Mouse (Mus musculus) lung, embryonic 15.5 days (tissue): ENCODE measurements at regions not wholly inside any gene's neighbourhood (a gene's known extent, or its start where the extent isn't known, plus 50 kb on each side); places are given as distances from the start of the nearest gene placed in this dataset.

Source experiments
- ATAC-seq: fragments of 200-750 bp; cut with Nextera tagmentation; 2 replicates; pipeline ENCODE4 v1.8.0; 2017; ENCODE audit warnings: moderate number of reproducible peaks, borderline replicate concordance; ENCODE audit not compliant: low FRiP score, low TSS enrichment; ENCODE audit errors: extremely low read depth
- H3K27ac ChIP-seq: fragments of 300-500 bp; sonication (generic); 2 replicates; pipeline ENCODE4 v1.5.1; 2015; ENCODE audit warnings: moderate library complexity, mild to moderate bottlenecking, inconsistent platforms
- H3K27me3 ChIP-seq: fragments of 300-500 bp; sonication (generic); 2 replicates; pipeline ENCODE4 v1.6.1; 2015; ENCODE audit warnings: inconsistent platforms
- H3K36me3 ChIP-seq: fragments of 300-500 bp; sonication (generic); 2 replicates; pipeline ENCODE4 v1.6.1; 2015; ENCODE audit warnings: inconsistent platforms
- H3K4me1 ChIP-seq: fragments of 300-500 bp; sonication (generic); 2 replicates; pipeline ENCODE4 v1.6.1; 2015; ENCODE audit warnings: inconsistent platforms
- H3K4me2 ChIP-seq: fragments of 300-500 bp; sonication (generic); 2 replicates; pipeline ENCODE4 v1.6.1; 2015; ENCODE audit warnings: inconsistent platforms, mild to moderate bottlenecking, moderate library complexity
- H3K4me3 ChIP-seq: fragments of 300-500 bp; sonication (generic); 2 replicates; pipeline ENCODE4 v1.5.1; 2015; ENCODE audit warnings: mild to moderate bottlenecking, inconsistent platforms
- H3K9ac ChIP-seq: fragments of 300-500 bp; sonication (generic); 2 replicates; pipeline ENCODE4 v1.6.1; 2015; ENCODE audit warnings: inconsistent platforms
- H3K9me3 ChIP-seq: fragments of 300-500 bp; sonication (generic); 2 replicates; pipeline ENCODE4 v1.6.1; 2016; ENCODE audit warnings: inconsistent platforms
- WGBS: fragments of 180-500 bp; shearing (Covaris S2); methylation state at CpG from one replicate; pipeline ENCODE4 v1.1.7; 2015; 5-methylcytosine and 5-hydroxymethylcytosine counted together

DNA sequence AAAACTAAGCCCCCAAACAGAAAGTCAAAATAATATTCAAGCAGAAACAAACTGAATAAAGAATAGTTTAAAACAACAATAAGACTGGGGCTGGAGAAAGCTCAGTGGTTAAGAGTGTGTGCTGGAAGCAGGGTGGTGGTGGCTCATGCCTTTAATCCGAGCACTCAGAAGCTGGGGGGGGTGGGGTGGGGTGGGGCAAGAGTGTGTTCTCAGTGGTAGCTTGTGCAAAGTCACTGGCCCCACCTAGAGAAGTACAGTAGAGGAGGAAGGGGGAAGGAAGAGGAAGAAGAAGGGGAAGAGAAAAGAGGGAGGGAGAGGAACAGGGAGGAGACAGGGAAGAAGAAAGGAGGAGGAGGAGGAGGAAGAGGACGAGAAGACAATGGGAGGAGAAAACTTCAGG lies 141.1 kb upstream of the Usp9x start:
- Histone ChIP-seq H3K36me3 (no peaks in the 10 kb centered on the region), H3K4me3 (no peak overlapping the region), H3K9me3 (no peaks in the 10 kb centered on the region), H3K4me2 (no peak overlapping the region), H3K27ac (no peak overlapping the region), H3K9ac (no peak overlapping the region), H3K4me1 (no peaks in the 10 kb centered on the region), H3K27me3 (no peaks in the 10 kb centered on the region)
- WGBS: 57% methylated on average over 2 of the region's 2 CpGs
- ATAC-seq: no peak

DNA sequence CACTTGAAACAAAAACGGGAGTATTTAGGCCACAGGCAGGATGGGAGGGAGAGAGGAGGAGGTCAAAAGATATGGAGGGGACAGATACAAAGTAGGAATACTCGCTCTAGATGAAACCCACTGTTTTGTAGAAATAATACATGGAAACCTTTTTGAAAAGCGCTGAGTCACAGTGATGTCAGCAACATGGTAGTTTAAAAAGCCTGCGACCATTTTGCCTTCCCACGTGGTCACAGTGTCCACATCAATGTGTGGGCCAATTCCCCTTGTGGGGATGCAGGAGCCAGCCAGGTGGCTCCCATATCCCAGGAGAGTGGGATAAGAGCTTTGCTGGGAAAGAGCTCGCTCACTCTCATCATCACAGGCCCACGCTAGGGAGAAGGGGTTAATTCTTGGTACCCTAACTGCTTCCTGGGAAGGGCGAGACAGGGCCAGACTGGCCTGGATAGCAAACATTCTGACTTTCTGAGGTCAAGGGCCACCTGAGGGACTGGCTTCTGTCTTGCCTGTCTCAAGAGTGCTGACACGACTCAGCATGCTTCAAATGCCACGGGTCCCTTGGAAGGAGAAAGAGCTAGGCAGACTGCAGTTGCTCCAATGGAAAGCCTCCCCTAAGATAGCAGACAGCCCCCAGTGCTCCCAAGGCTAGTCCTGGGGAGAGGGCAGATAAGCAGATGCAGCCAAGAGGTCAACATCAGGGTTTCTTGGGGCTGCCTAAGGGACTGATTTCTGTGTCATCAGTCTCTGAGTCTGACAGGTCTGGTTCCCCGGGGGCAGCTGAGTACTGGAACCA lies 143.3 kb upstream of the Usp9x start:
- H3K4me2 ChIP-seq: no peak overlapping the region
- ATAC-seq: no peak
- WGBS: 49% methylated on average over 11 of the region's 11 CpGs
- H3K36me3 ChIP-seq: no peaks in the 10 kb centered on the region
- no peaks in the 10 kb centered on the region for H3K9me3 ChIP-seq
- H3K27ac ChIP-seq: no peak overlapping the region
- H3K27me3 ChIP-seq: no peaks in the 10 kb centered on the region
- H3K4me3 ChIP-seq: no peak overlapping the region
- H3K4me1 ChIP-seq: no peaks in the 10 kb centered on the region
- H3K9ac ChIP-seq: no peak overlapping the region

DNA sequence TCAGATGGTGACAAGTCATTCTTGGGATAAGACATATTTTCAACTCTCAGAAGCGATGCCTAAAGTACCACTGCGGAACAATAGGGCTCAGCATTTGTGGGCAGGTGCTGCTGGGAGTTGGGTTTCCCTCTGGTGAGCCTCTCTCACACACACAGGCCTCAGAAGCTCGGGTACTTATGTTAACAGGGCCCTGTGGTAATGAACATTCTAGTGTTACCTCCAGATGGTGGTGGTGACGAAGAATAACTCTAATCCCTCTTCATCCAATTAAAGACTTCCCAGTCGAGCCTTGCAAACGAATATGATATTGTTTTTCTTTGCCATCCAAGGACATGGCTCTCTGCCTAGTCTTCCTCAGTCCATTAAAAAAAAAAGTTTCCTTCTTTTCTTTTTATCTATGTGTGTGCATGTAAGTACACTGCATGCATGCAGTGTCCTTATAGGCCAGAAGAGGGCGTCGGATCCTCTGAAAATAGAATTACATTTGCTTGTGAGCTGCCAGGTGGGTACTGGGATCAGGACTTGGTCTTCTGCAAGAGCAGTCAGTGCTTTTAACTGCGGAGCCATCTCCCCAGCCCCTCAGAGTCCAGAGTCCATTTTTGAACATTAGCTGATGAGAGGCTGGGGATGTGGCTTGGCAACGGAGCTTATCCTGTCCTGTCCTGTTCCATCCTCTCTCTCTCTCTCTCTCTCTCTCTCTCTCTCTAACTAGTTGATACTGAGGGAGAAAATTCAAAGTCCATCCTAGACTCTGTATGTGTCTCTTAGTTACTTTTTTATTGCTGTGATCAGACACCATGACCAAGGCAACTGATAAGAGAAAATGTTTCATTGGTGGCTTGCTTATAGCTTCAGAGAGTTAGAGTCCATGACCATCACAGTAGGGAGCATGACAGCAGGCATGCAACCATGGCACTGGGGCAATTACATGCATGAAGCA lies 146.3 kb upstream of the Usp9x start:
- WGBS: 72% methylated on average over 10 of the region's 10 CpGs
- Histone ChIP-seq H3K27ac (no peak overlapping the region), H3K4me2 (no peak overlapping the region), H3K27me3 (no peaks in the 10 kb centered on the region), H3K9me3 (no peaks in the 10 kb centered on the region), H3K9ac (no peak overlapping the region), H3K4me3 (no peak overlapping the region), H3K4me1 (no peaks in the 10 kb centered on the region), H3K36me3 (no peaks in the 10 kb centered on the region)
- ATAC-seq: no peak

DNA sequence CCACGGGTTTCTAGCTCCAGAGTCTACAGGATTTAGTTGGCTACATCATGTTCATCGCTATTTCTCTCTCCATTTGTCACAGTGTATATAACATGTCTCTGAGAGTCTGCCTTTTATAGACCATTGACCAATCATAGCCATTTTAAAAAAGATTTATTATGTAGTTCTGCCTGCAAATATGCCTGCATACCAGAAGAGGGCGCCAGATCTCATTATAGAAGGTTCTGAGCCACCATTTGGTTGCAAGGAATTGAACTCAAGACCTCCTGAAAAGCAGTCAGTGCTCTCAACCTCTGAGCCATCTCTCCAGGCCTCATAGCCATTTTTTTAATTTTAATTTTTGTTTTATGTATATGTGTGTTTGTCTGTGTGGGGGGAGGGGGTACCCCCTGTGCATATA lies 151.7 kb upstream of the Usp9x start:
- no peaks in the 10 kb centered on the region for H3K36me3 ChIP-seq
- WGBS: 24% methylated on average over 3 of the region's 3 CpGs
- no peak overlapping the region for H3K4me3 ChIP-seq
- H3K27me3 ChIP-seq: no peaks in the 10 kb centered on the region
- no peak overlapping the region for H3K9ac ChIP-seq
- no peak for ATAC-seq
- no peak overlapping the region for H3K4me2 ChIP-seq
- H3K4me1 ChIP-seq: no peaks in the 10 kb centered on the region
- no peak overlapping the region for H3K27ac ChIP-seq
- H3K9me3 ChIP-seq: no peaks in the 10 kb centered on the region

DNA sequence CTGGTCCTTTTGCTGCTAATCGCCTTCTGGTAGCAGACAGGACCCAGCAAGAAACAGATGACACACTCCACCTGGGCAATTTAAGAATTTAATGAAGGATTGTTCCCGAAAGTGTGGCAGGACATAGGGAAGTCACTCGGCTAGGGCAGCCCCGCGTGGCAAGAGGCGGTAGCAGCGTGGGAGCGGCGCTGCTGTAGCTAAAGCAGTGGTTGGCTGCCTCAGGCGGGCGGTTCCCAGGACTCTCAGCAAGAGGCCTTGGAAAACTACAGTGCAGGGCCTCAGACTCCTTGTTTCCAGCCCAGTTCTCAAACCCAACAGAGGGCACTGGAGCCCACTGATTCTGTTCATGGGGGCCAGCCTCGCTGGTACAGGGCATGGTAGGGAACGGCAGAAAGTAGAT lies 154.2 kb upstream of the Usp9x start:
- H3K9ac ChIP-seq: no peak overlapping the region
- WGBS: 24% methylated on average over 13 of the region's 13 CpGs
- H3K27ac ChIP-seq: no peak overlapping the region
- no peaks in the 10 kb centered on the region for H3K4me1 ChIP-seq
- H3K4me3 ChIP-seq: peak overlapping the region; percentile 12; the same call in 1 of the 2 replicates
- ATAC-seq: peak; percentile 70; the same call in 1 of the 2 replicates
- no peaks in the 10 kb centered on the region for H3K36me3 ChIP-seq
- peak overlapping the region; percentile 48 for H3K4me2 ChIP-seq
- H3K9me3 ChIP-seq: no peaks in the 10 kb centered on the region
- H3K27me3 ChIP-seq: no peaks in the 10 kb centered on the region

DNA sequence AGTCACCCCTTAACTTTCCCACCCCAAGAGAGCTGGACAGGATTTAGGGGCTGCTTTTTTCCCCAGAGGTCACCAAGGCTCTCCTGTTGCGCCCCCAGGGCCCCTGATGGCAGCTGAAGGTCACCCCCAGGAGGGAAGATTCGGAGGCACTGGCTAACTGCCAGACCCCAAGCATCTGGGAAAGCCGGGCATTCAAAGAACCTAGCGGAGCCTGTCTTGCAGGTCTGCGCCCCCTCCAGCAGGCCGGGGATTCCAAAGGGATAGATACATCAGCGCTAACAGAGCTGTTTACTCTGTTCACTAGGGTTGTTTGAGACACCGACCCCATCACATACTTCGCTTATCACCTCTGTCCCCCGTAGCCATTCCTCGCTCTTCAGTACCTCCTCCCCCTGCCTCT lies 154.6 kb upstream of the Usp9x start:
- no peaks in the 10 kb centered on the region for H3K9me3 ChIP-seq
- H3K36me3 ChIP-seq: no peaks in the 10 kb centered on the region
- no peak for ATAC-seq
- peak overlapping the region; percentile 48 for H3K4me2 ChIP-seq
- H3K4me1 ChIP-seq: no peaks in the 10 kb centered on the region
- H3K27ac ChIP-seq: no peak overlapping the region
- no peaks in the 10 kb centered on the region for H3K27me3 ChIP-seq
- 31% methylated on average over 11 of the region's 11 CpGs for WGBS
- H3K4me3 ChIP-seq: peak overlapping the region; percentile 12; the same call in 1 of the 2 replicates
- no peak overlapping the region for H3K9ac ChIP-seq

DNA sequence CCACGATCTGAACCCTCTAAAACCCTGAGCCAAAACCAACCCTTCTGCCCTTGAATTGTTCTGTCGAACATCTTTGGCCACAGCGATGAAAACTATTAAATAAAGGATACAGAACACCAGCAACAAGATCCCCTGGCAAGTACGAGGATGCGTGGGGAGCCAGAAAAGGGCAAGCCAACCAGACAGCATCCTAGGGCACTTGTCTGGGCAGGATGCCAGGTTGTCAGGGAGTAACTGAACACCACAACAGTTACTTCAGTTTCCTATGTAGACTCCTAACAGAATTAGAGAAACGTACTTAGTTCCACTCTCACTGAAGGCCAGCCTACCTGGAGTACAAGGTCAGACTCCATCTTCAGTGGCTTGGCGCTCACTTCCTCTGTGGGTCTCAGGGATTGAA lies 138.4 kb upstream of the Med14 start:
- no peak for ATAC-seq
- 76% methylated on average over 7 of the region's 7 CpGs for WGBS
- H3K4me3 ChIP-seq: no peak overlapping the region
- H3K4me1 ChIP-seq: no peaks in the 10 kb centered on the region
- H3K27me3 ChIP-seq: no peaks in the 10 kb centered on the region
- no peak overlapping the region for H3K4me2 ChIP-seq
- H3K9ac ChIP-seq: no peak overlapping the region
- no peaks in the 10 kb centered on the region for H3K36me3 ChIP-seq
- no peaks in the 10 kb centered on the region for H3K9me3 ChIP-seq
- no peak overlapping the region for H3K27ac ChIP-seq

DNA sequence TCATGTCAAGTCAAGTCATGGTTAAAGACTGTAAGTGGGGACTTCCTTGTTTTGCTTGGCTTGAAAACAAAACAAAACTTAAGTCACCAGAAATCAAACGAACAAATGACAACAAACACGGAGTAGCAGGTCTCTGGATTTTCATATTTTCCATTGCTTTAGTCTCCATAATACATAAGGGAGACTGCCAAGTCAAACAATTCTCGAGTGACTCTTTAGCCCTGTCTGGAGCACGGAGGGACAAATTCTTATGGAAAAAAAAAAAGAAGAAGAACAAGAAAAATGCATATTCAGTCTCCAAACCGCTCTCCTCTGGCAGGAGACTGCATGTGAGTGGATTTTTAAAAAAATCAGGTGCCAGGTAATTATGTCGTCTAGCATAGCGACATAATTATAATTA lies 129.6 kb upstream of the Med14 start:
- H3K27me3 ChIP-seq: no peaks in the 10 kb centered on the region
- H3K4me3 ChIP-seq: no peak overlapping the region
- H3K4me2 ChIP-seq: no peak overlapping the region
- H3K9me3 ChIP-seq: no peaks in the 10 kb centered on the region
- no peaks in the 10 kb centered on the region for H3K36me3 ChIP-seq
- no peak overlapping the region for H3K9ac ChIP-seq
- H3K27ac ChIP-seq: no peak overlapping the region
- no peak for ATAC-seq
- 41% methylated on average over 7 of the region's 7 CpGs for WGBS
- H3K4me1 ChIP-seq: no peaks in the 10 kb centered on the region

DNA sequence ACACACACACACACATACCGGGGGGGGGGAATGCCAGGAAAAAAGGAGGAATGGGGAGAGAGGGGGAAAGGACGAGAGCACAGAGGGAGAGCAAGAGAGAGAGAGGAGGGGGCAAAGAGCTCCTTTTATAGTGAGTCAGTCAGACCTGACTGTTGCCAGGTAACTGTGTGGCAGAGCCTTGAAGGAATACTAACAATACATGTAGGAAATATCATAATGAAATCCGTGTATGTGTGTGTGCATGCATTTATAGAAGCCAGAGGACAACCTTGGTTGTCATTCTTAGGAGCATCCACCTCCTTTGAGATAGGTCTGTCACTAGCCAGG lies 127.6 kb upstream of the Med14 start:
- Histone ChIP-seq H3K9me3 (no peaks in the 10 kb centered on the region), H3K4me2 (no peak overlapping the region), H3K36me3 (no peaks in the 10 kb centered on the region), H3K4me3 (no peak overlapping the region), H3K9ac (no peak overlapping the region), H3K4me1 (no peaks in the 10 kb centered on the region), H3K27me3 (no peaks in the 10 kb centered on the region), H3K27ac (no peak overlapping the region)
- ATAC-seq: no peak
- WGBS: 18% methylated on average over 2 of the region's 3 CpGs

DNA sequence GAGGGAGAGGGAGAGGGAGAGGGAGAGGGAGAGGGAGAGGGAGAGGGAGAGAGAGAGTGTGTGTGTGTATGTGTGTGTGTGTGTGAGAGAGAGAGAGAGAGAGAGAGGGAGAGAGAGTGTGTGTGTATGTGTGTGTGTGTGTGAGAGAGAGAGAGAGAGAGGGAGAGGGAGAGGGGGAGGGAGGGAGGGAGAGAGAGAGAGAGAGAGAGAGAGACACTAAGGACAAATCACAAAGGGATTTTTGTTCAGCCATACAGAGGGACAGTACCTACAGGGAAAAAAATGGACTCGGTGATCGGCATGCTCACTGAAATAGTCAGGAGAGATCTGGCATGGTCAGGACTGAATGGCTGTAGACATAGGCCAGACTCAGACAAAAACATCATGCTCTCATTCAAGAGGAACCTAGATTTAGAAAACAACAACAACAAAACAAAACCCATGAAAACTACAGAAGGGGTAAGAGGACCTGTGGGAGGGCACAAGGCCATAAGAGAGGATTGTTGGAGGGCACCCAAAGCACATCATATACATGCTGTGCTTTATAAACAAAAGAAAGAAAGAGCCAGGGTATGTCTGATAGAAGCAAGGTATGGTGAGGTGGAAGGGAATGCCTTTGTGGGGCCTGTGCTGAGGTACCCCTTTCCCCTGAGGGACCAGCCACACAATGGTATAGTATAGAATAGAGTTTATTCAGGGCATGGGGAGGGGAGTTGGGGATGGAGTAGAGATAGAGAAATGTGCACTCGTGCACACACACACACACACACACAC lies 127.0 kb upstream of the Med14 start:
- WGBS: 50% methylated on average over 3 of the region's 3 CpGs
- Histone ChIP-seq H3K9ac (no peak overlapping the region), H3K9me3 (no peaks in the 10 kb centered on the region), H3K27ac (no peak overlapping the region), H3K4me1 (no peaks in the 10 kb centered on the region), H3K4me3 (no peak overlapping the region), H3K27me3 (no peaks in the 10 kb centered on the region), H3K4me2 (no peak overlapping the region), H3K36me3 (no peaks in the 10 kb centered on the region)
- ATAC-seq: no peak

DNA sequence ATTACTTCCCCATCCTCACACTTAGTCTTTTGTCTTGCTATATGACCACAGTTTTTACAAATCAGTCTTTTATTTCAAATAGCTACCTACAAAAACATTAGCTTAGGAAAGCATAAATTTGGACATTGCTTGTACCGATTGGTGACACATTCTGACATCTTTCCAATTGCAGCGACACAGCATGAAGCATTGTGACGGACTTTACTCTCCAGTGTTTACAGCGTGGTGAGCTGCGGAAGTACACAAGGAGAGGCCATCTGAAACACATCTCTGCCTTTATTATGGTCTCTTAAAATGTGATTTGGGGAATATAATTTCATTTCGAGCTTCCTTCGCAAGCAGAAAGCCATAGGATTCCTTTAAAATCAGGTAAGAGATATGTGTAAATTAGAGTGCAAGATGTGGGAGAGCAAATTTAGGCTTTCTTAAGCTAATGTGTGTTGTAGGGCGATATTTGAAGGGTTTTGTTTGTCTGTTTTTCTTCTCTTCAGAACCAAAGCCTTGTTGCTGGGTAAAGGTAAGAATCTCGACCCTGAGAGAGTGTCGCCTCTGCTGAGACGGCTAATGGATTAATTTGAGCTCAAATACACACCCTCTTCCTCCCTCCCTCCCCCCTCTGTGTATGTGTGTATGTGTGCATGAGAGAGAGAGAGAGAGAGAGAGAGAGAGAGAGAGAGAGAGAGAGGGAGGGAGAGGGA lies 126.3 kb upstream of the Med14 start:
- Histone ChIP-seq H3K27ac (no peak overlapping the region), H3K9ac (no peak overlapping the region), H3K9me3 (no peaks in the 10 kb centered on the region), H3K36me3 (no peaks in the 10 kb centered on the region), H3K4me1 (no peaks in the 10 kb centered on the region), H3K4me3 (no peak overlapping the region), H3K4me2 (no peak overlapping the region), H3K27me3 (no peaks in the 10 kb centered on the region)
- WGBS: 64% methylated on average over 11 of the region's 11 CpGs
- no peak for ATAC-seq
